Mouse (Mus musculus) mature B cell (primary cell): ENCODE measurements around the gene Nfic.

Experiments
- in situ Hi-C: fragments of 300-500 bp; cut with MboI; formaldehyde crosslinking; loops from 2 replicates; pipeline ENCODE4 v1.14.3; 2019

Nfic gene

DNA sequence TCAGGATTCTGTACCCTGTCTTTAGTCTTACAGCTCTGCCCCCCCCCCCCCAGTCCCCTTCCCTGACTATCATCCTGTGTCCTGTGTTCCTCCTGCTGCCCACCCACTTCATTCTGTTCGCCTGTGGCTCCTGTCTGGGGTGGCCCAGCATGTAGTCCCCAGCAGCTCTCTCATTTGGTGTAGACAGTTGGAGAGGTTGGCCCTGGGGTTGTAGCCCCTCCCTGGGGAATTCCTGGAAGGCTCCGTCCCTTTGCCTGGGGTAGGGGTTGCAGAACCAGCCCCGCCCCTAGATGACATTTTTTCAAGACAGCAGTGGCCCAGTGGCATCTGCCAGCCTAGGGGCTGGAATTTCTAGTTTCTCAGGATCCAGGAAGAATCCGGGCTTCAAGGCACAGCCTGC lies 97.2 kb downstream of the Nfic start:
- in situ Hi-C loops, result no loop called here

DNA sequence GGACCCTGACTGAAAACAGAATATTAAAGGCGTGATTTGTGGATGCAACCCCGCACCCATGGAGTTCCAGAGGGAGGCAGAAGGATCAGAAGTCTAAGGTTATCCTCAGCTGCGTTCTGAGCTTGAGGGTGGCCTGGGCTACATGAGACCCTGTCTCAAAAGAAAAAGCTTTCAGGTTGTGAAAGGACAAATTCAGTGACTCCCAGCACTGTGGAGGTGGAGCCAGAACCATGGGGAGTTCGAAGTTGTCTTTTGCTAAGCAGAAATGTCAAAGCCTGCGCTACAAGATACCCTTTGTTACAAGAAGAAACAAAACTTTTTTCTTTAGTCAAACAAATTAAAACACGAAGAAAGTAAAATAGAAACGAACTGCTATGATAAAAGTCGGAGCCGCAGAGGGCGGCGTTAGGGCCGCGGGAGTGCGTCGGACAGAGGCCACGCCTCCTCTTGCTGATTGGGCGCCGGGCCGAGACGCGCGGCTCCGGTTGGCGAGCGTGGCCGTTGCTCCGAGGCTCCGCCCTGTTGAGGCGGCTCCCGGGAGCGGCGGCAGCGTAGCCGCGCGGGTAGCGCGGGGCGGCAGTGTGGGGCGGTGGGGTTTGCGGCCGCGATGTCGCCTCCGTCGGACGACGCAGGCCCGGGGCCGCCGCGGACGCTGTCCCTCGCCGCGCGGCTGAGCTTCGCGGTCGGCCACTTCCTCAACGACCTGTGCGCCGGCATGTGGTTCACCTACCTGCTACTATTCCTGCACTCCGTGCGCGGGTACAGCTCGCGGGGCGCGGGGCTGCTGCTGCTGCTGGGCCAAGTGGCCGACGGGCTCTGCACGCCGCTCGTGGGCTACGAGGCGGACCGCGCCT lies 98.2 kb downstream of the Nfic start, which contains the start of gene Mfsd12:
Gene Mfsd12 (plus strand): TSS at position 501 of the 854 bp plus-strand sequence.
- in situ Hi-C loops, result no loop called here

DNA sequence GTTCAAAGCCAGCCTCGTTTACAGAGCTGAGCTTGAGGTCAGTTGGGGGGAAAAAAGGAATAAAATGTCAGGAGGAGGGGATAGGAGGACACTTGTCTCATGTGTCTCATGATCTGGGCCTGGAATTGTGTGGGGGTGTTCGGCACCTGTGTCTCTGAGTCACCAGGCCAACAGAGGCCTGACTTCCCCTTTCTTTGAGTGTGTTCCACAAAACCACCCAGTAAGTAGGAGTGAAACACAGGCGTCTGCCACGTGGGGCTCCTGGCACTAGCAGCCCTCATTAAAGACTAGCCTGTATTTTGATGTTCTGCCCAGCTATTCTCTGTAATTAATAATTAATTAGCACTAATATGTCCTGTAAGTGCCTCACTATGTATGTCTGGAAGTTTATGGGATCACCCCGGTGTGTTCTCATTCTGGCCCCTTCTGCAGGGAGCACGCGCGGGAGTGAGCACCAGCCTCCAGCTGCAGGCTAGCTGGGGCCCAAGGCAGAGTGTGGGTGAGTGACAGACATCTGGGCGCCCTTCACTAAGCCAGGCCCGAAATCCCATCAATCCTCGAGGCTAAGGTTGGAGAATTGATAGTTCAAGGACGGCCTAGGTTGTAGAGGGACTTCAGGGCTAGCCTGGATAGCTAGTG lies 99.0 kb downstream of the Nfic start:
- in situ Hi-C loops, result no loop called here

GRCm38 (mm10) chr10:81355533-81355932 lies 99.9 kb downstream of the Nfic start:
- in situ Hi-C loops, result no loop called here

GRCm38 (mm10) chr10:81354738-81355477 lies 100.5 kb downstream of the Nfic start:
- in situ Hi-C loops, result no loop called here

DNA sequence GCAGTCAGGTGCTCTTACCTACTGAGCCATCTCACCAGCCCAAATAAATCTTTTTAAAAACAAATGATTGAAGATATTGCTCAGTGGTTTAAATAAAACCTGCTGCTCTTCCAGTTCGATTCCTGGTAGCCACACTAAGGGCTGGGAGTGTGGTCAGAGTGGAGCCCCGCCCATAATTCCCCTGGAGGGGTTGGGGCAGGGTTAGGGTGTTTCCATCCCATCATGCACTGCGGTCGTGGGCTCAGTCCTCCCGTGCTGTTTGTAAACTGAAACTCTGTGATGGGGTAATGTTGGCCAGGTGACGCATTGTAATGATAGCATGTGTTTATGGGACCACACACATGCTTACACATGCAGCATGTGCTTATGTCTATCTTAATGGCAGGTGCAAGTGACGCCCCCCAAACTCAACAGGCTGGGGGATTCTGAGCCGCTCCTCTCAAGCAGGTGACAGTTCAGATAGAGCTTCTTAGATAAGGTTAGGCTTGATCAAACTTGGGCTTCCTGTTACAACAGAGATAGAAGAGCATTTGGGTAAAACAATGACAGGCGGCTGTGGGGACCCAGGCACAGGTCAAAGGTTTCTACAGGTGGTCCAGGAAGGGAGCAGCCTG lies 103.7 kb downstream of the Nfic start:
- in situ Hi-C loops, result no loop called here

- in situ Hi-C loops, result no loop called here
Measured at GRCm38 (mm10) chr10:81350351-81351063, 104.9 kb downstream of the Nfic start, which contains the start of gene Hmg20b. Gene Hmg20b (minus strand): TSS chr10:81350480.

DNA sequence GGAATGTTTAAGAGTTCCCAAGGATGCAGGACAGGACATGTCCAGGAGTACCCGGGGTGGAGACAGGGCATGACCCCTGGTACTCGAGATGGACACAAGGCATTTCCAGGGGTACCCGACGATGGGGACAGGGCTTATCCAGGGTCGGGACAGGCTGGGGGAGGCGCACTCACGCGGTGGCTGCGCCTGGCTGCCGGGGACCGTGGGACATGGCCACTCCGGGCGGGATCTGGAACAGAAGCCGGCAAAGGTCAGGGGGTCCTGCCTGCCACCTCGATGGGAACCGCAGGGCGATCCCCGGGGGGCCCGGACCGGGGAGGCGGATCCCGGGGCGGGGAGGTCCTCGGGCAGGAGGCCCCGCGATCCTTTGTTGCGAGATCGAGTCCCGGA lies 105.5 kb downstream of the Nfic start:
- in situ Hi-C loops, result loop anchor here (10.0 kb wide), 1 partner anchor 55 kb away; the partner anchor contains the start of genes Pip5k1c and Tjp3

DNA sequence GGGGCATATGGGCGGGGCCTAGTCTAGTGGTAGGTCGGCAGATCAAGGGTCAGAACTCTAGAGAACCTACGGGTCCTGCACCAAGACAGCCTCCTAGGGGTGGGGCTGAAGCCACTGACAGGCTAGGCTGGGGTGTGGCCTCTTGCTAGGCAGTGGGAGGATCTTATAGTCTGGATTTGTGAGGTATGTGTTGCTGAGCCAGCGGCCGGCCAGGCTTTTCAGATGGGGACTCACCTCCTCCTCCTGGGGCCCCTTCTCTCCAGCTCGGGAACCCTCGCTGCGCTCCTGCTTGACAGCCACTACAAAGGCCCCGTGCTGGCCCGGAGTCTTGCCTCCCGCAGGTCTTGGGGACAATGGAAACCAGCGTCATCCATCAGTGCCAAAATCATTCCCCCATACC lies 106.3 kb downstream of the Nfic start:
- in situ Hi-C loops, result loop anchor here (10.0 kb wide), 1 partner anchor 54 kb away; the partner anchor contains the start of genes Pip5k1c and Tjp3

GRCm38 (mm10) chr10:81346453-81347067 lies 108.9 kb downstream of the Nfic start:
- in situ Hi-C loops, result loop anchor here (10.0 kb wide), 1 partner anchor 52 kb away; the partner anchor contains the start of genes Pip5k1c and Tjp3
